Mouse (Mus musculus): Measurements from ENCODE around the gene Piwil1. TPM values are rescaled to one million over a fixed set of nuclear protein-coding genes. Genes with fewer than 3 reads are reported as not detected.

The Piwil1 gene
- polyA plus RNA-seq, 1 experiment: 0.15 TPM

GRCm38 (mm10) chr5:128739168-128739837 is 37.0 kb downstream of the Piwil1 start:
- WGBS: 12% methylated on average over 16 of the region's 17 CpGs

DNA sequence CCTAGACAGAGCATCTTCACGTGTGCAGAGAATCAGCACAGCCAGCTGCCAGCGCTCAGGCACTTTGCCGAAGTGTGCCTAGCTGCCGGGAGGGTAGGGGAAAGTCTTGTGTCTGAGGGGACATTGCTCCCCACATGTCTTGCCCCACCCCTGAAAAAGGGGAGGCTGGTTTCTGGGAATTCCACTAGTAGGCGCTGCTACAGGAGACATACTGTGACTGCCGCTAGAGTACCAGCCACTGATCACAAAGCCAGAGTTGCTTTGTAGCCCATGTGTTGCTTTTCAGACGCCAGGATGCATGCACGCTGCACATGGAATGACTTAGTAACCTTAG is 37.5 kb downstream of the Piwil1 start:
- Histone ChIP-seq H3K4me1 (ENCODE audit: control insufficient read depth, insufficient read depth, low read length) (no peaks in the 10 kb centered on the region; the same call in 1 of the 2 replicates), H3K27me3 (ENCODE audit: control insufficient read depth, insufficient read depth, low read length) (no peaks in the 10 kb centered on the region; the same call in 1 of the 2 replicates), H3K4me3 (replicated peaks; ENCODE audit: insufficient read depth, low read depth, low read length) (no peak overlapping the region), H3K27ac (ENCODE audit: insufficient read depth, low read length) (no peak overlapping the region)
- TF ChIP-seq POLR2A (IDR thresholded peaks at IDR 0.05; ENCODE audit: borderline replicate concordance, insufficient read depth, low read length): no peak
- no peak for TF ChIP-seq CTCF (IDR thresholded peaks at IDR 0.05; ENCODE audit: borderline replicate concordance, insufficient read depth, low read depth, low read length)
- 16% methylated on average over 8 of the region's 8 CpGs for WGBS
- no peak for DNase-seq

More at GRCm38 (mm10) chr5:128739168-128739837, 37.0 kb downstream of the Piwil1 start:
- no peak for TF ChIP-seq POLR2A (IDR thresholded peaks at IDR 0.05; ENCODE audit: borderline replicate concordance, insufficient read depth, low read length)
- TF ChIP-seq CTCF (IDR thresholded peaks at IDR 0.05; ENCODE audit: borderline replicate concordance, insufficient read depth, low read depth, low read length): no peak
- H3K27me3 ChIP-seq (ENCODE audit: control insufficient read depth, insufficient read depth, low read length): no peaks in the 10 kb centered on the region; the same call in 1 of the 2 replicates
- no peak overlapping the region for H3K27ac ChIP-seq (ENCODE audit: insufficient read depth, low read length)
- H3K4me3 ChIP-seq (replicated peaks; ENCODE audit: insufficient read depth, low read depth, low read length): no peak overlapping the region
- DNase-seq: no peak
- H3K4me1 ChIP-seq (ENCODE audit: control insufficient read depth, insufficient read depth, low read length): no peaks in the 10 kb centered on the region; the same call in 1 of the 2 replicates

GRCm38 (mm10) chr5:128744351-128744750 is 42.0 kb downstream of the Piwil1 start:
- H3K27ac ChIP-seq (ENCODE audit: insufficient read depth, low read length): no peak overlapping the region
- 34% methylated on average over 6 of the region's 6 CpGs for WGBS
- H3K27me3 ChIP-seq (ENCODE audit: control insufficient read depth, insufficient read depth, low read length): no peaks in the 10 kb centered on the region; the same call in 1 of the 2 replicates
- DNase-seq: no peak
- no peak overlapping the region for H3K4me3 ChIP-seq (replicated peaks; ENCODE audit: insufficient read depth, low read depth, low read length)
- no peaks in the 10 kb centered on the region; the same call in 1 of the 2 replicates for H3K4me1 ChIP-seq (ENCODE audit: control insufficient read depth, insufficient read depth, low read length)
- no peak for TF ChIP-seq POLR2A (IDR thresholded peaks at IDR 0.05; ENCODE audit: borderline replicate concordance, insufficient read depth, low read length)

DNA sequence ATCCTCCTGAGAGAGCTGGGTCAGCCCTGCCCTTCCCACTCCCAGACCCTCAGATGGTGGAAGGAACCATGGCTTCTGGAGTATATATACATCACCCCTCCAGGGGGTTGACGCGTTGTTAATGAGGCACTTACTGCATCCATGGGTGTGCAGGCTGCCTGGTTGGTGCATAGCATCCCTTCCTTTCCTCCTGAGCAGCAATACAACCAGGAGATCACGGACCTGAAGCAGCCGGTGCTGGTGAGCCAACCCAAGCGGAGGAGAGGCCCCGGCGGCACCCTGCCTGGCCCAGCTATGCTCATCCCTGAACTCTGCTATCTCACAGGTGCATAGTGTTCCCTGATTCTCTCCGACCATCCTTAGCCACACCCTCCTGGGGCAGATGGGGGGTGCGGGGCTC is 42.9 kb downstream of the Piwil1 start:
- no peaks in the 10 kb centered on the region; the same call in 1 of the 2 replicates for H3K4me1 ChIP-seq (ENCODE audit: control insufficient read depth, insufficient read depth, low read length)
- no peak overlapping the region for H3K27ac ChIP-seq (ENCODE audit: insufficient read depth, low read length)
- DNase-seq: no peak
- TF ChIP-seq POLR2A (IDR thresholded peaks at IDR 0.05; ENCODE audit: borderline replicate concordance, insufficient read depth, low read length): no peak
- no peak for TF ChIP-seq CTCF (IDR thresholded peaks at IDR 0.05; ENCODE audit: borderline replicate concordance, insufficient read depth, low read depth, low read length)
- H3K27me3 ChIP-seq (ENCODE audit: control insufficient read depth, insufficient read depth, low read length): no peaks in the 10 kb centered on the region
- no peak overlapping the region for H3K4me3 ChIP-seq (replicated peaks; ENCODE audit: insufficient read depth, low read depth, low read length)
- WGBS: 52% methylated on average over 9 of the region's 9 CpGs

GRCm38 (mm10) chr5:128746261-128746660 is 43.9 kb downstream of the Piwil1 start:
- DNase-seq: no peak
- H3K4me1 ChIP-seq (ENCODE audit: control insufficient read depth, insufficient read depth, low read length): no peaks in the 10 kb centered on the region; the same call in 1 of the 2 replicates
- no peak overlapping the region for H3K4me3 ChIP-seq (replicated peaks; ENCODE audit: insufficient read depth, low read depth, low read length)
- WGBS: 53% methylated on average over 8 of the region's 8 CpGs
- no peak overlapping the region for H3K27ac ChIP-seq (ENCODE audit: insufficient read depth, low read length)
- TF ChIP-seq POLR2A (IDR thresholded peaks at IDR 0.05; ENCODE audit: borderline replicate concordance, insufficient read depth, low read length): no peak
- no peak for TF ChIP-seq CTCF (IDR thresholded peaks at IDR 0.05; ENCODE audit: borderline replicate concordance, insufficient read depth, low read depth, low read length)
- H3K27me3 ChIP-seq (ENCODE audit: control insufficient read depth, insufficient read depth, low read length): no peaks in the 10 kb centered on the region

DNA sequence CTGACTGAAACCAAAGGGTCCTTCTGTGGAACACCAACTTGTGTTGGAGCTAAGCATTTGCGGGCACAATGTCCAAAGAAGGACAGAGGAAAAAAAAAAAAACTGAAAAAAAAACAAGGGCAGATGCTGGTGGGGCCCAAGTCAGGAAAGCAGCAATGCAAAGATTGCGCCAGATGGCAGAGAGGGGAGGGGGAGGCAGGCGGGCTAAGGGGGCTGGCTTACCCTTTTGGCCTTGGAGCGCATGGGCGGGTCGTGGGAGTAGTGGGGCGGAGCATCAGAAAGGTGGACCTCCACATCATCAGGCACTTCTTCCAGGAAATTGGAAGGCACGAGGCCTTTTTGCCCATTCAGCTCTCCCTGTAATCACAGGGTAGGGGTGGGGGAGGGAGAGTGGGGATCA is 58.8 kb downstream of the Piwil1 start:
- Histone ChIP-seq H3K4me3 (replicated peaks; ENCODE audit: insufficient read depth, low read depth, low read length) (no peak overlapping the region), H3K27ac (ENCODE audit: insufficient read depth, low read length) (no peak overlapping the region), H3K4me1 (ENCODE audit: control insufficient read depth, insufficient read depth, low read length) (no peaks in the 10 kb centered on the region), H3K27me3 (ENCODE audit: control insufficient read depth, insufficient read depth, low read length) (no peaks in the 10 kb centered on the region; the same call in 1 of the 2 replicates)
- no peak for TF ChIP-seq CTCF (IDR thresholded peaks at IDR 0.05; ENCODE audit: borderline replicate concordance, insufficient read depth, low read depth, low read length)
- TF ChIP-seq POLR2A (IDR thresholded peaks at IDR 0.05; ENCODE audit: borderline replicate concordance, insufficient read depth, low read length): no peak
- DNase-seq: no peak
- 52% methylated on average over 8 of the region's 8 CpGs for WGBS

GRCm38 (mm10) chr5:128769026-128769631 is 66.8 kb downstream of the Piwil1 start:
- WGBS: 15% methylated on average over 10 of the region's 10 CpGs
- TF ChIP-seq CTCF (IDR thresholded peaks at IDR 0.05; ENCODE audit: borderline replicate concordance, insufficient read depth, low read depth, low read length) (no peak), POLR2A (IDR thresholded peaks at IDR 0.05; ENCODE audit: borderline replicate concordance, insufficient read depth, low read length) (no peak)

DNA sequence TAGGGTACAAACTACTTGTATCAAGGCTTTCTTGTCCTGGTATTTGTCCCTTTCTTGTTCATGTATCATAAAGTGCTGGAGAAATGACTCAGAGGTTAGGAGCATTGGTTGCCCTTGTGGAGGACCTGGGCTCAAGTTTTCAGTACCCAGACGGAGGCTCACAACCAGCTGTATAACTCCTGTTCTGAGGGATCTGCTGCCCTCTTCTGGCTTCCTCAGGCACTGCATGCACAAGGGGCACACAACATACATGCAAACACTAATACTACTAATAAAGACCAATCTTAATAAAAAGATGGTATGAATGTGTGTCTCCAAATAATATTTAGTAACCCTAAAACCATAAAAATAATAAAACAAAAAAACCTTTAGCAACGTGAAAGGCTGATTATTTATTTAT is 74.1 kb downstream of the Piwil1 start:
- Histone ChIP-seq H3K4me1 (ENCODE audit: control insufficient read depth, insufficient read depth, low read length) (no peaks in the 10 kb centered on the region), H3K27me3 (ENCODE audit: control insufficient read depth, insufficient read depth, low read length) (no peaks in the 10 kb centered on the region), H3K4me3 (replicated peaks; ENCODE audit: insufficient read depth, low read depth, low read length) (no peak overlapping the region), H3K27ac (ENCODE audit: insufficient read depth, low read length) (no peak overlapping the region)
- DNase-seq: no peak
- TF ChIP-seq POLR2A (IDR thresholded peaks at IDR 0.05; ENCODE audit: borderline replicate concordance, insufficient read depth, low read length) (no peak), CTCF (IDR thresholded peaks at IDR 0.05; ENCODE audit: borderline replicate concordance, insufficient read depth, low read depth, low read length) (no peak)
- WGBS: 75% methylated on average over 2 of the region's 2 CpGs

More at GRCm38 (mm10) chr5:128769026-128769631, 66.8 kb downstream of the Piwil1 start:
- no peaks in the 10 kb centered on the region; the same call in 1 of the 2 replicates for H3K27me3 ChIP-seq (ENCODE audit: control insufficient read depth, insufficient read depth, low read length)
- no peaks in the 10 kb centered on the region for H3K4me1 ChIP-seq (ENCODE audit: control insufficient read depth, insufficient read depth, low read length)
- no peak overlapping the region for H3K27ac ChIP-seq (ENCODE audit: insufficient read depth, low read length)
- no peak overlapping the region for H3K4me3 ChIP-seq (replicated peaks; ENCODE audit: insufficient read depth, low read depth, low read length)
- DNase-seq: no peak

All from cerebellum, adult 2 months (tissue).